Mouse (Mus musculus): ENCODE measurements at regions not wholly inside any gene's neighbourhood (a gene's known extent, or its start where the extent isn't known, plus 50 kb on each side); places are given as distances from the start of the nearest gene placed in this dataset.

- DNase-seq (ENCODE audit: low read depth), result no peak
These were observed 837.5 kb upstream of the Chordc1 start for GRCm38 (mm10) chr9:17454397-17454796.

- peak; percentile 1 for DNase-seq (ENCODE audit: low read depth)
These were observed 825.5 kb upstream of the Chordc1 start for GRCm38 (mm10) chr9:17466379-17466778.

DNA sequence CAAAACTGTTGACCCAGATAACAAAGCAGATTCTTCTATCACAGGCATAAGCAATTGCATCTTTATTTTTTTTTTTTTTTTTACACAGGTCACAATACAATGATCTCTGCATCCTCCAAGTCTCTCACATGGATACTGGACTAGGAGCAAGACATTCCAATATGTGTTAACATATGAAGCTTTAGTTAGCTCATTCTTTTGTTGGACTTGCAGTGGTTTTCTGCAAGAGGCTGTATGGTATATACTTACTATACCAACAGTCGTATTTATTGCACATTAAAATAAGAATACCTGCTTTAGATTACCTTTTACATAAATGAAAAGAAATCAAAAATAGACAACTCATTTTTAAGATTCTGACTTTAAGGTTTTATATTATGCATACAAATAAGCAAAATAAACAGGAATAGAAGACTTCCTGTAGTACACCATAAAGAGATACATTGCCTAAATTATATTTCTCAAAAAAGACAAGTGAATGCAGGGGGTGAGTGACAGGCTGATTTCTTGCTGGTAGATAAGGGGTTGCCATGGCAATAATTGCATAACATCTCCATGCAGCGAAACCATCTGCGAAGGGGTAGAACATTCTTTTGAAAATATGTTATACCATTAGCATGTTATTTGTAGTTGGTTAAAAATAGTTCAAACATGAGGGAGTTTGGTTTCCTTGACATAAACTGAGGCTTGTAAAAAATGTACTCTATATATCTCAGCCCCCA is 807.1 kb upstream of the Chordc1 start:
- DNase-seq (ENCODE audit: low read depth), result no peak

- DNase-seq (ENCODE audit: low read depth), result no peak
These were observed 791.7 kb upstream of the Chordc1 start for GRCm38 (mm10) chr9:17500161-17500756.

DNA sequence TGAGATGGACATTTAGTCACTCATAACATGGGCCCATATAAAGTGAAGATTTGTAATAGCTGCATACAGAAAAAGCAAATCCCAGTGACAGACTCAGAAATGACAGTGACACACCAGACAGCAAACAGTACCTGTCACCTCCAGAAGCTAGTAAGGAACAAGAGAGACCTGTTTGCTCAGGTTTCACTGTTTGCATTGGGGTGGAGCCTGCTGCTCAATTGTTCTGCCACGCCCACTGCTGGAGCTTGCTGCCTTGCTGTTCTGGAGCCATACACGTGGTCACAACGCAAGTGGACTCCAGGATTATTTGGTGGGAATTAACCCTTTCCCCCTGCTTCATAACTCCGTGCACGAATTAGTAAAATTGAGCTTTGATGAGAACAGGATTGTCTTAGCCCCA is 783.2 kb upstream of the Chordc1 start:
- DNase-seq (ENCODE audit: low read depth), result no peak

DNA sequence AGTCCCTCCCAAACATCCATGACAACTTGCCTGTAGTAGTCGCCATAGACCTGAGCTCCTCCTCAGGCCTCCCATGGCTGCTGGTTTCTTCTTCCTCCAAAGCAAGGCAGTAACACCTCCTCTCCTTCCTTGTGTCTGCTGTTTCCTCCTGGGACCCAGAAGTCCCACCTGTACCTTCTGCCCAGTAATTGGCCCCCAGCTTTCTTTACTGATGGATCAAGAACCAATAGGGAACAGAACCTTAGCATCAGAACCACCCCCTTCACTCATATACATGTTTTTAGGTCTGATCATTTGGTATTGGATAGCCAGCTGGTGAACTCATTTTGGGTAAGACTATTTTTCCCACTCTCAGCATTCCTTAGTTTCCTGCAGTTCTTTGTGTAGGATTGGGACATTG is 735.7 kb upstream of the Chordc1 start:
- no peak for DNase-seq (ENCODE audit: low read depth)

- no peak for DNase-seq (ENCODE audit: low read depth)
These were observed 734.1 kb upstream of the Chordc1 start for GRCm38 (mm10) chr9:17557611-17558370.

DNA sequence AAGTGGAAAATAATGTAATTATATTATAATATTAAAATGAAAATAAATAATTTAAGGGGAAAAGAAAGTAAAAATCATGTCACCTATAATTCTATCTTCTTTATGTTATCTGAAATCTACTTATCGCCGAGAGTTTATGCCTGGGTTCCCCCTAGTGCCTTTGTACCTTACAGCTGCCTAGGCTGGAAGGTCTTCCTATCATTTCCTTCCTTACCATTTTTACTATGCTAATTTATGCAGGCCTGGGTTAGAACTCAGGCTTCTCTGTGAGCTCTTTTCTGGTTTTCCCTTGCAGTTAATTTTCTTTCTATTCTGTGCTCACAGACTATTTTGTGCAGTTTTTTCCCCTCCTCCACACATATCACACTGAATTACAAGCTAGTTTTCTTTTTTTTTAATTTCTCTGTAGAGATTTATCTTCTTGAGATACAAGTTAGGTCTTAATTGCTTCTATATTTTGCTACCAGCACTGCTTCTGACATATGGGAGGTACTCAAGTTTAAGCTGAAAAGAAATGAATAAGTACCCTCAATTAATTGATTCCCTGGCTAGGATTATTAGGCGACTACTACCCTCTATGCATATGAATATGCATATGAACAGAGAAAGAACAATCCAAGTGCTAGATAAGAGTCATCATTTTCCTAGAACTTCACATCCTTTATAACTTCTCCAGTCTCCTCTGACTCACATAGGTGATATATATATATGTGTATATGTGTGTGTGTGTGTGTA is 724.0 kb upstream of the Chordc1 start:
- DNase-seq (ENCODE audit: low read depth), result no peak

DNA sequence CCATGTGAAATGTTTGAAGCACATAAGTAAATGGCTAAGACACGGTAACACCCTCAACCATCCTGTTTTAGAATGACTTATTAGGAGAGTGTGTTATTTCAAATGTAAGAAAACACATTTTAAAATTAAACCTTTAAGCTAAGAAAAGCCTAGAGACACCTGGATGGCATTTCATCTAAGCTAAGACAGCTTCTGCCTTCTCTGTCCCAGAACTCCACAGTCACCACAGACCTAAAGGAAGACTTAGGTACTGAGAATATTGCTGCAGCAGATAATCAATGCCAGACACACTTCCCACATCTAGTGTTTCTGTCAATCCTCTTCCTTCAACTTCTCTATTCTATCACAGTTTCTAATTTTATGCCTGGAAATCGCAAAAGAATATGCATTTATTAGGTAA is 704.4 kb upstream of the Chordc1 start:
- no peak for DNase-seq (ENCODE audit: low read depth)

DNA sequence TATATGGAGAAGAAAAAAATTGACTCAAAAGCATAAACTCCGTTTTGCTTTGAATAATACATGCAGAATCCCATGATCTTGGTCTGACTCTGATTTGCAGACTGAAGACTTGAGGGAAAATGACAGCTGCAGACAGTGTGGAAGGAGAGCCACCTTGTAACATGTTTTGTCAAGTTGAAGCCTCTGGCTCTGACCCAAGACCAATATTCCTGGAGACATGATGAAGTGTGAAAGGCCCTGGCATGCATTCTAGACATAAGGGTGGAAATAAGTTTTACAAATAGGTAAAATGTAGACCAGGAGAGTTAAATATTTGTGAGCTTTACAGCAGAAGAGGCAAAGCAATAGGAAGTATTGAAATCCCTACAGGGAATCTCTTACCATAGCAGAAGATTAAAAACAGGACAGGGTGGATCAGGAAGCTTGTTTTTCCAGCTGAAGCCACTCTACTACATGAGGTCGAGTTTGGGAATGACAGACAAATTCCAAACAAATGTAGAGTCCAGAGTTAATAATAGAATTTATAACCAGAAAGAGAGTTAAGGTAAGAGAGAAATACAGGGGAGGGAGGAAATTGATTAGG is 703.9 kb upstream of the Chordc1 start:
- DNase-seq (ENCODE audit: low read depth), result no peak

- no peak for DNase-seq (ENCODE audit: low read depth)
These were observed 680.8 kb upstream of the Chordc1 start for GRCm38 (mm10) chr9:17611146-17611545.

GRCm38 (mm10) chr9:17642513-17642912 is 649.4 kb upstream of the Chordc1 start:
- DNase-seq (ENCODE audit: low read depth), result no peak

GRCm38 (mm10) chr9:17645882-17646626 is 645.9 kb upstream of the Chordc1 start:
- DNase-seq (ENCODE audit: low read depth), result no peak

- no peak for DNase-seq (ENCODE audit: low read depth)
These were observed 638.1 kb upstream of the Chordc1 start for GRCm38 (mm10) chr9:17653818-17654217.

- DNase-seq (ENCODE audit: low read depth), result no peak
These were observed 627.8 kb upstream of the Chordc1 start for GRCm38 (mm10) chr9:17664113-17664512.

DNA sequence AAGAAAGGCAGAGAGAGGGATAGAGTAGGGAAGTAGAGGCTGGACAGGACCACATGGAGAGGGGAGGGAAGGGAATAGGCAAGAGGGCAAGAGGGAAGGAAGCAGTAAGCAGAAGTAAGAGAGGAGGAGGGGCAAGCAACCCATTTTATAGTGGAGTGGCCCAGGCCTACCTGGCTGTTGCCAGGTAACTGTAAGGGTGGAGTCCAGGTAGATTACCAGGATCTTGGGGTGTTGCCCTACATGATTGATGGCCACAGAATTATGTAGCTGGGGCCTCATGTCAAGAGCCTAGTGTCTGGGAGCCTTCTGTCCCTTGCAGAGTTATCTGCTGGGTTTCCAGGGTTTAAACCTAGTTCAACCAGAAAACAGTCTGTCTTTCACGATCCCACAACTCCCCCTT is 623.7 kb upstream of the Chordc1 start:
- DNase-seq (ENCODE audit: low read depth), result no peak

DNA sequence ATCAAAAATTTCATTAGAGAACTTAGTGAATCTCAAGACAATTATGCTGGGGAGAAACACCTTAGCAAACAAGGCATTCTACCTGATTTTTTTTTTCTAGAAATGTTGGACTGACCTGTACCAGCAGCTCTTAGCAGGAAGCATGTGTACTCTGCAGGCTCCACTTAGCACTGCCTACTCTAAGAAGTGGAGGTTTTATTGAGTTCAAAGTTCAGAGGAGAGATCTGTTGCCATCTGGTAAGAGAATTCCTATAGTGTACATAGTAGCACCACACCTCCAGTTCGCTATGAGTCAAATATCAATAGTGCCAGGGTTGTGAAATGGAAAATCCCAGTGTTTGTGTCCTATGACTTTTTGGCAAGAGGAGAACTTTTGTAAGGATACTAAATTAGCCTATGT is 616.4 kb upstream of the Chordc1 start:
- DNase-seq (ENCODE audit: low read depth), result no peak
